Mouse (Mus musculus) intestine, postnatal 0 days (tissue): ENCODE results near the gene Rae1. TPM values are rescaled to one million over a fixed set of nuclear protein-coding genes. Genes with fewer than 3 reads are reported as not detected.

Source experiments
- ATAC-seq: fragments of 200-750 bp; cut with Nextera tagmentation; 2 replicates; pipeline ENCODE4 v1.8.0; 2017; ENCODE audit warnings: mild to moderate bottlenecking, moderate TSS enrichment, moderate library complexity
- H3K27ac ChIP-seq: fragments of 300-500 bp; sonication (generic); 2 replicates; pipeline ENCODE4 v1.5.1; 2014; ENCODE audit warnings: mild to moderate bottlenecking, low read depth, low read length, moderate library complexity
- H3K27me3 ChIP-seq: fragments of 300-500 bp; sonication (generic); replicated peaks from 2 replicates; pipeline ENCODE4 v1.6.1; 2014; ENCODE audit warnings: low read length, mixed read lengths; ENCODE audit not compliant: control insufficient read depth, insufficient read depth
- H3K36me3 ChIP-seq: fragments of 300-500 bp; sonication (generic); 2 replicates; pipeline ENCODE4 v1.6.1; 2014; ENCODE audit warnings: mild to moderate bottlenecking, moderate library complexity; ENCODE audit not compliant: control insufficient read depth, insufficient read depth
- H3K4me1 ChIP-seq: fragments of 300-500 bp; sonication (generic); replicated peaks from 2 replicates; pipeline ENCODE4 v1.6.1; 2014; ENCODE audit warnings: antibody characterized with exemption, low read length, mixed read lengths; ENCODE audit not compliant: control insufficient read depth, insufficient read depth
- H3K4me2 ChIP-seq: fragments of 300-500 bp; sonication (generic); replicated peaks from 2 replicates; pipeline ENCODE4 v1.6.1; 2014; ENCODE audit warnings: low read depth, mild to moderate bottlenecking, moderate library complexity
- H3K4me3 ChIP-seq: fragments of 300-500 bp; sonication (generic); 2 replicates; pipeline ENCODE4 v1.5.1; 2014; ENCODE audit warnings: low read depth, low read length
- H3K9ac ChIP-seq: fragments of 300-500 bp; sonication (generic); 2 replicates; pipeline ENCODE4 v1.6.1; 2014; ENCODE audit warnings: mild to moderate bottlenecking, low read depth, low read length
- H3K9me3 ChIP-seq: fragments of 300-500 bp; sonication (generic); 2 replicates; pipeline ENCODE4 v1.6.1; 2016; ENCODE audit warnings: mixed run types; ENCODE audit not compliant: control insufficient read depth
- CTCF ChIP-seq: sonication (generic); IDR thresholded peaks from 2 replicates; pipeline ENCODE4 v1.5.1; 2016; ENCODE audit warnings: low read depth, mild to moderate bottlenecking, control low read depth, antibody characterized with exemption, moderate library complexity
- WGBS: fragments of 180-500 bp; shearing (Covaris S2); extraction: QIAGEN DNeasy Blood & Tissue Kit; methylation state at CpG from one replicate; pipeline ENCODE4 v1.1.7; 2014; 5-methylcytosine and 5-hydroxymethylcytosine counted together
- polyA plus RNA-seq: library from polyadenylated mRNA; unstranded; fragments of >200 nt; fragmentation: Nextera tagmentation; extraction: Ambion mirVana; gene quantifications from 2 replicates; pipeline ENCODE4 v1.2.1, GENCODE M21; 2015

Rae1 gene
- polyA plus RNA-seq, 1 experiment from 2014 or later = 63.5 TPM

DNA sequence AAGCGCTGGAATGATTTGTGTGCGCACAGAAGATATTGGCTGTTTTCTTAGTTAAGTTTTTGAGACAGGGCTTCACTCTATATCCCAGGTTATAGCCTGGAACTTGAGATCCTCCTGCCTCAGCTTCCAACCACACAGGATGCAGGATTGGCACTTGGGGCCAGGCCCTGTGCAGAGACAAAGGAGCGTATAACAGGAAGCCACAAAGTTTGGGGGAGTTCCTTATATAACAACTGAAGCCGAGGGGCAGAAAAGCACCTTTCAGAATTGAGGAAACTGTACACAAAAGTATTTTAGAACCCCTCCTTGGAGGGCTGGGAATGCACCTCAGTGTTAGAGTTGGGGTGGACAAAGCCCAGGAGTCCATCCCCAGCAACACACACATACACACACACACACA is 39.1 kb downstream of the Rae1 start:
- Histone ChIP-seq H3K4me3 (no peak overlapping the region), H3K9me3 (no peaks in the 10 kb centered on the region), H3K4me2 (no peak overlapping the region), H3K36me3 (peaks cover 11% of the 10 kb centered on the region), H3K4me1 (no peaks in the 10 kb centered on the region), H3K9ac (no peak overlapping the region), H3K27ac (no peak overlapping the region), H3K27me3 (no peaks in the 10 kb centered on the region)
- no peak for TF ChIP-seq CTCF
- WGBS = 90% methylated on average over 4 of the region's 4 CpGs
- no peak for ATAC-seq

DNA sequence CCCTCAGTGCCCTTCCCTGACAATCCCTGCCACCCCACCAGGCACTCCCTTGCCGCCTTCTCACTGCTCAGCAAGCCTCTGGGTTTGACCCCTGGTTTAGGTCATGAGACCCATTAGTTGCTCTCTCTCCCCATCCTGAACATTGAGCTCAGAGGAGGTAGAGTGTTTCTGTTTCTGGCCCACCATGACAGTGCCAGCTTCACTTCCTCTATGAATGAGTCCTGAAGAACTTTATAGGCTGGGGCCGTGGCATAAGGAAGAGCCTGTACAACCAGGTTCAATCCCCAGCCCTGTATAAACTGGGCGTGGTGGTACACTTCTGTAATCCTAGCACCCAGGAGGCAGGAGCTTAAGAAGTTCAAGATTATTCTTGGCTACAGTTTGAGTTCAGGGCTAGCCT is 40.9 kb downstream of the Rae1 start:
- H3K4me3 ChIP-seq = no peak overlapping the region
- no peak overlapping the region for H3K27ac ChIP-seq
- H3K27me3 ChIP-seq = no peaks in the 10 kb centered on the region
- no peak overlapping the region for H3K4me2 ChIP-seq
- no peak for ATAC-seq
- TF ChIP-seq CTCF = no peak
- H3K4me1 ChIP-seq = no peaks in the 10 kb centered on the region
- H3K9me3 ChIP-seq = no peaks in the 10 kb centered on the region
- peaks cover under 1% of the 10 kb centered on the region; the same call in 1 of the 2 replicates for H3K36me3 ChIP-seq
- H3K9ac ChIP-seq = no peak overlapping the region
- WGBS = 78% methylated on average over 3 of the region's 3 CpGs

DNA sequence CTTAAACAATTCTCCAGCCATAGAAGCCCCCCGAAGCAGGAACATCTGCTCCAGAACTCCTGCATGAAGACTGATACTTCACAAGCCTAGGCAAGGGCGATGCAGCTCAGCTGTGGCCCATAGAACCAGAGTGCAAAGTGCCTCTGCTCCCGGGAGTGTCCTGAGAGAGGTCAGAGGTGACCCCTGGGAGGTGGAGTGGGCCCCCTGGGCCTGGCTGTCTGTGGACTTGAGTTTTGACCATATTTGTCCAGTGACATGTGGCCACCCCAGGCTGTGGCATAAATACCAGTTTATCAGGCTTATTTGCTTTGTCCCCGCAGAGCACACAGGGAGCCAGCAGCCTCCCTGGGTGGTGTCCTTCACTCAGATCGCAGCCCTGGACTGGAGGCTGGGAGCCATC is 41.3 kb downstream of the Rae1 start:
- no peak overlapping the region for H3K9ac ChIP-seq
- H3K4me2 ChIP-seq = no peak overlapping the region
- no peak overlapping the region for H3K27ac ChIP-seq
- WGBS = 51% methylated on average over 5 of the region's 5 CpGs
- H3K4me3 ChIP-seq = no peak overlapping the region
- no peaks in the 10 kb centered on the region for H3K4me1 ChIP-seq
- H3K27me3 ChIP-seq = no peaks in the 10 kb centered on the region
- no peak for ATAC-seq
- no peaks in the 10 kb centered on the region for H3K9me3 ChIP-seq
- no peaks in the 10 kb centered on the region; the same call in 1 of the 2 replicates for H3K36me3 ChIP-seq
- no peak for TF ChIP-seq CTCF

DNA sequence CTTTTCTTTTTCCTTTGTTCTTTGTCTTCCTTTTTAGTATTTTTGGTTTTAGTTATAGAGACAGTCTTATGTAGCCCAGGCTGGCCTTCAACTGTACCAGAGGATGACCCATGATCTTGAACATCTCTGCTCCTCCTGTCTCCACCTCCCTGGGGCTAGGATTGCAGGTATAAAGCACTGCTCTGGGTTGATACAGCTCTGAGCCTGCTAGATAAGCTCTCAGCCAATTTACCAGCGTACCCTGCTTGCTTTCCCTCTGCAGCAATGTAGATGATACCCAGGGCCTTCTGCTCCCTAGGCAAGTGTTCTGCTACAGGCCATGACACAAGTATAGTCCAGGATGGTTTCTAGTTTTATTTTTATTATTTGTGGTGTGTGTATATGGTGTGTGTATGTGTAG is 42.0 kb downstream of the Rae1 start:
- Histone ChIP-seq H3K4me2 (no peak overlapping the region), H3K4me1 (0 out of 2 replicates have a peak, but pooled peaks cover 3% of the 10 kb centered on the region), H3K27me3 (no peaks in the 10 kb centered on the region), H3K36me3 (no peaks in the 10 kb centered on the region), H3K27ac (no peak overlapping the region), H3K9ac (no peak overlapping the region), H3K9me3 (no peaks in the 10 kb centered on the region), H3K4me3 (no peak overlapping the region)
- no peak for ATAC-seq
- WGBS = 82% methylated on average over 1 of the region's 1 CpGs
- TF ChIP-seq CTCF = no peak

DNA sequence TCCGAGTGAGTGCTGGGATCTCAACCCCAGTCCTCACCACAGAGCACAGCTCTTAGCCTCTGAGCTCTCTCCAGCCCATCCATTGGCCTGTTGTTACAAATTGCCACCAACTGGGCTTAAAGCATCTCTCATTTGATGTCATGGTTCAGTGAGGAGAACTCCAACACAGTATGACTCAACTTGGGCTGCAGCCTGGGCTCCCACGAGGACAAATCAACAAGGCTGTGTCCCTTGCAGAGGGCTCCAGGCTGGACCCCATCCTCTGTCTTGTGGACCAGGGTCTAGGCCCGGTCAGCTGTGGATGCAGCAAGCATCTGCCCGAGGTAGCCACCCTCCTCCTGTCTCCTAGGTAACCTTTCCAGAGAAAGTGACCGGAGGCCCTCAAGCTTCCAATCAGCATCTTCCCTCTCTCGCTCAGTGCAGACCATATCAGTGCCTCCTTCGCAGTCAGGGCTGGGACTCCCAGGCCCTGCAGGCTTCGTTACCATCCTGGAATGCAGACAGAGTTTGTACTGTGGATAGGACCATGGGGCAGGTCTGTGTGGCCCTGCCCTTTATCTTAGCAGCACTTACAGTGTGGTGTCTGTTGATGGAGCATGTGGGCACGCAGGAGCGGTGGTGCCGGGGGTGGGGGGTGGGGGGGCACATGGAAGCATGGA is 42.7 kb downstream of the Rae1 start:
- 0 out of 2 replicates have a peak, but pooled peaks cover 3% of the 10 kb centered on the region for H3K4me1 ChIP-seq
- H3K9ac ChIP-seq = no peak overlapping the region
- no peaks in the 10 kb centered on the region for H3K36me3 ChIP-seq
- ATAC-seq = no peak
- H3K27me3 ChIP-seq = no peaks in the 10 kb centered on the region
- H3K4me3 ChIP-seq = no peak overlapping the region
- no peak for TF ChIP-seq CTCF
- H3K9me3 ChIP-seq = no peaks in the 10 kb centered on the region
- WGBS = 80% methylated on average over 11 of the region's 11 CpGs
- no peak overlapping the region for H3K27ac ChIP-seq
- no peak overlapping the region for H3K4me2 ChIP-seq

DNA sequence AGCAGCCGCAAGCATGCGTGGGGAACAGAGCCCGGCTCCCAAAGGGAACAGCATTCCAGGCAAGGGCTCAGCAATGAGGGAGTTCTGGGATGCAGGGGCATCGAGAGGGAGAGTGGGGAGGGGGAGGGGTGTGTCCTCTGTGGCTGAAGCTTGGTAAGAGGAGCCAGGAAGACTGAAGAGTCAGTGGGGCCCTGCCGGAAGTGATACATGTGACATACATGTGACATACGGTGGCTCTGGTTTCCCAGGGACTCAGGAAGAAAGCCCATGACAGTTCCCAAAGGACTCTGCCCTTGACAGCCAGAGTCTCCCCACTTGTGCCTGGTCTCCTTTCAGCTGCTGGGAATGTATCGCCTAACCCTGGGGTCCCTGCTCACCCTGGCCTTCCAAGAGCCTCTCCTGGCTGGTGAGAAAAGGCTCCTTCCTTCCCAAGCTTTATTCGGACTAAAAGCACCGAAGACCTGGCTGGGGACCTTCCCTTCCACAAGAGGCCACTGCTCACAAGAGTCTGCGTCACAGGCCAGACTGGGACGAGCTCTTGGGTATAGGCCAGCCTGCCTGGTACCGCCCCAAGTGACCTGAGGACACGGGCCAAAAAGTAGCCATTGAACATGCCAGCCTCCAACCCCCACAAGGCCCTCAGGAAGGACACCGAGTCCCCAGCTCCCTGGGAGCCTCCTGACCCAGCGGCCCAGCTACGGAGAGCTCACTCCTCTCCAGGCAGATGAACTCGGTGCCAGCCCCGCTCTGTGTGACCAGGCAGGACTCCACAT is 44.5 kb downstream of the Rae1 start:
- Histone ChIP-seq H3K9ac (no peak overlapping the region), H3K27ac (no peak overlapping the region), H3K4me2 (no peak overlapping the region), H3K9me3 (no peaks in the 10 kb centered on the region), H3K27me3 (no peaks in the 10 kb centered on the region), H3K4me1 (0 out of 2 replicates have a peak, but pooled peaks cover 3% of the 10 kb centered on the region), H3K4me3 (no peak overlapping the region), H3K36me3 (no peaks in the 10 kb centered on the region)
- WGBS = 75% methylated on average over 18 of the region's 18 CpGs
- no peak for TF ChIP-seq CTCF
- no peak for ATAC-seq
